Mouse (Mus musculus): ENCODE data around the gene Pth2.
"Not testable (repeated sequence)": the region's sequence is repeated elsewhere in the genome, so short reads cannot be mapped to it uniquely, and the experiment has no call there.

Gene Pth2

GRCm38 (mm10) chr7:45173772-45174171 lies 7.0 kb upstream of the Pth2 start:
- not testable (repeated sequence) for DNase-seq (ENCODE audit: low read depth, low spot score)

- DNase-seq (ENCODE audit: low read depth, low spot score) = no peak
These were observed 6.1 kb upstream of the Pth2 start for GRCm38 (mm10) chr7:45174567-45175280.

GRCm38 (mm10) chr7:45175398-45175797 lies 5.4 kb upstream of the Pth2 start:
- DNase-seq (ENCODE audit: low read depth, low spot score) = no peak

- DNase-seq (ENCODE audit: low read depth, low spot score) = no peak
These were observed 4.9 kb upstream of the Pth2 start for GRCm38 (mm10) chr7:45175929-45176328.

- DNase-seq (ENCODE audit: low read depth, low spot score) = no peak
These were observed 4.4 kb upstream of the Pth2 start for GRCm38 (mm10) chr7:45176356-45176755.

GRCm38 (mm10) chr7:45178550-45178949 lies 2.2 kb upstream of the Pth2 start:
- no peak for DNase-seq (ENCODE audit: low read depth, low spot score)

GRCm38 (mm10) chr7:45179469-45179868 lies 1.3 kb upstream of the Pth2 start, which contains the start of gene Gfy:
TSS of gene Gfy (minus strand) at chr7:45179569.
- no peak for DNase-seq (ENCODE audit: low read depth, low spot score)

- DNase-seq (ENCODE audit: low read depth, low spot score) = no peak
These were observed 745 bp downstream of the Pth2 start for GRCm38 (mm10) chr7:45181540-45181939.

GRCm38 (mm10) chr7:45182199-45182601 lies 1.4 kb downstream of the Pth2 start:
- DNase-seq (ENCODE audit: low read depth, low spot score) = peak; percentile 50

- no peak for DNase-seq (ENCODE audit: low read depth, low spot score)
These were observed 1.8 kb downstream of the Pth2 start for GRCm38 (mm10) chr7:45182606-45183005.

GRCm38 (mm10) chr7:45183672-45184071 lies 2.9 kb downstream of the Pth2 start:
- no peak for DNase-seq (ENCODE audit: low read depth, low spot score)

- DNase-seq (ENCODE audit: low read depth, low spot score) = no peak
These were observed 5.1 kb downstream of the Pth2 start for GRCm38 (mm10) chr7:45185921-45186320.

GRCm38 (mm10) chr7:45189600-45189999 lies 8.8 kb downstream of the Pth2 start:
- no peak for DNase-seq (ENCODE audit: low read depth, low spot score)

- DNase-seq (ENCODE audit: low read depth, low spot score) = no peak
These were observed 9.4 kb downstream of the Pth2 start for GRCm38 (mm10) chr7:45190186-45190585.

GRCm38 (mm10) chr7:45191161-45191560 lies 10.4 kb downstream of the Pth2 start:
- no peak for DNase-seq (ENCODE audit: low read depth, low spot score)

GRCm38 (mm10) chr7:45191803-45192363 lies 11.1 kb downstream of the Pth2 start:
- no peak for DNase-seq (ENCODE audit: low read depth, low spot score)

GRCm38 (mm10) chr7:45192585-45193310 lies 12.0 kb downstream of the Pth2 start:
- no peak for DNase-seq (ENCODE audit: low read depth, low spot score)

- no peak for DNase-seq (ENCODE audit: low read depth, low spot score)
These were observed 12.6 kb downstream of the Pth2 start for GRCm38 (mm10) chr7:45193406-45193805.

GRCm38 (mm10) chr7:45193871-45194785 lies 13.3 kb downstream of the Pth2 start:
- no peak for DNase-seq (ENCODE audit: low read depth, low spot score)

- no peak for DNase-seq (ENCODE audit: low read depth, low spot score)
These were observed 14.8 kb downstream of the Pth2 start for GRCm38 (mm10) chr7:45195341-45196175.

- no peak for DNase-seq (ENCODE audit: low read depth, low spot score)
These were observed 15.4 kb downstream of the Pth2 start for GRCm38 (mm10) chr7:45196176-45196535.
